Mouse (Mus musculus): ENCODE data around the gene Sacm1l. TPM values are rescaled to one million over a fixed set of nuclear protein-coding genes. Genes with fewer than 3 reads are reported as not detected.

Gene Sacm1l
- total and polyA plus RNA-seq, 2 experiments: 7.7 to 74.3 TPM

GRCm38 (mm10) chr9:123484830-123485229 is 44.7 kb upstream of the Sacm1l start:
- DNase-seq (ENCODE audit: extremely low read depth, low read depth, low spot score): no peak
- Histone ChIP-seq H3K4me1 (ENCODE audit: control insufficient read depth, insufficient read depth, low read length) (peaks cover 25% of the 10 kb centered on the region), H3K9ac (ENCODE audit: low read depth, low read length) (no peak overlapping the region), H3K27me3 (ENCODE audit: control insufficient read depth, insufficient read depth, low read length) (no peaks in the 10 kb centered on the region), H3K36me3 (ENCODE audit: control insufficient read depth, insufficient read depth, low read length) (peaks cover 2% of the 10 kb centered on the region; the same call in 1 of the 2 replicates), H3K79me2 (ENCODE audit: control insufficient read depth, insufficient read depth, low read length) (peaks cover 43% of the 10 kb centered on the region), H3K27ac (replicated peaks; ENCODE audit: insufficient read depth, low read depth, low read length) (no peak overlapping the region), H3K4me3 (ENCODE audit: insufficient read depth, low read depth, low read length) (no peak overlapping the region)
- 95% methylated on average over 3 of the region's 3 CpGs for WGBS
- TF ChIP-seq CTCF (IDR thresholded peaks at IDR 0.05; ENCODE audit: low read depth, low read length) (no peak), POLR2A (IDR thresholded peaks at IDR 0.05; ENCODE audit: extremely low read depth, insufficient read depth, low read length) (no peak)

GRCm38 (mm10) chr9:123485561-123485960 is 44.0 kb upstream of the Sacm1l start:
- WGBS: 85% methylated on average over 4 of the region's 4 CpGs
- Histone ChIP-seq H3K79me2 (ENCODE audit: control insufficient read depth, insufficient read depth, low read length) (peaks cover 41% of the 10 kb centered on the region), H3K36me3 (ENCODE audit: control insufficient read depth, insufficient read depth, low read length) (peaks cover 2% of the 10 kb centered on the region; the same call in 1 of the 2 replicates), H3K4me1 (ENCODE audit: control insufficient read depth, insufficient read depth, low read length) (peaks cover 18% of the 10 kb centered on the region), H3K4me3 (ENCODE audit: insufficient read depth, low read depth, low read length) (no peak overlapping the region), H3K27ac (replicated peaks; ENCODE audit: insufficient read depth, low read depth, low read length) (no peak overlapping the region), H3K27me3 (ENCODE audit: control insufficient read depth, insufficient read depth, low read length) (no peaks in the 10 kb centered on the region), H3K9ac (ENCODE audit: low read depth, low read length) (no peak overlapping the region)
- no peak for TF ChIP-seq CTCF (IDR thresholded peaks at IDR 0.05; ENCODE audit: low read depth, low read length)
- no peak for TF ChIP-seq POLR2A (IDR thresholded peaks at IDR 0.05; ENCODE audit: extremely low read depth, insufficient read depth, low read length)
- no peak for DNase-seq (ENCODE audit: extremely low read depth, low read depth, low spot score)

- Histone ChIP-seq H3K36me3 (ENCODE audit: control insufficient read depth, insufficient read depth, low read length) (peaks cover 1% of the 10 kb centered on the region; the same call in 1 of the 2 replicates), H3K79me2 (ENCODE audit: control insufficient read depth, insufficient read depth, low read length) (peaks cover 40% of the 10 kb centered on the region), H3K27me3 (ENCODE audit: control insufficient read depth, insufficient read depth, low read length) (no peaks in the 10 kb centered on the region), H3K4me3 (ENCODE audit: insufficient read depth, low read depth, low read length) (no peak overlapping the region), H3K27ac (replicated peaks; ENCODE audit: insufficient read depth, low read depth, low read length) (no peak overlapping the region), H3K9ac (ENCODE audit: low read depth, low read length) (no peak overlapping the region), H3K4me1 (ENCODE audit: control insufficient read depth, insufficient read depth, low read length) (peaks cover 15% of the 10 kb centered on the region)
- no peak for TF ChIP-seq POLR2A (IDR thresholded peaks at IDR 0.05; ENCODE audit: extremely low read depth, insufficient read depth, low read length)
- TF ChIP-seq CTCF (IDR thresholded peaks at IDR 0.05; ENCODE audit: low read depth, low read length): no peak
- 74% methylated on average over 3 of the region's 3 CpGs for WGBS
- DNase-seq (ENCODE audit: extremely low read depth, low read depth, low spot score): peak; percentile 62
Observed at GRCm38 (mm10) chr9:123486635-123487034, 42.9 kb upstream of the Sacm1l start.

- Histone ChIP-seq H3K4me3 (ENCODE audit: insufficient read depth, low read depth, low read length) (no peak overlapping the region), H3K27me3 (ENCODE audit: control insufficient read depth, insufficient read depth, low read length) (no peaks in the 10 kb centered on the region), H3K36me3 (ENCODE audit: control insufficient read depth, insufficient read depth, low read length) (no peaks in the 10 kb centered on the region; the same call in 1 of the 2 replicates), H3K27ac (replicated peaks; ENCODE audit: insufficient read depth, low read depth, low read length) (no peak overlapping the region), H3K4me1 (ENCODE audit: control insufficient read depth, insufficient read depth, low read length) (peaks cover 14% of the 10 kb centered on the region), H3K9ac (ENCODE audit: low read depth, low read length) (no peak overlapping the region), H3K79me2 (ENCODE audit: control insufficient read depth, insufficient read depth, low read length) (peaks cover 41% of the 10 kb centered on the region)
- 46% methylated on average over 2 of the region's 2 CpGs for WGBS
- TF ChIP-seq POLR2A (IDR thresholded peaks at IDR 0.05; ENCODE audit: extremely low read depth, insufficient read depth, low read length) (no peak), CTCF (IDR thresholded peaks at IDR 0.05; ENCODE audit: low read depth, low read length) (no peak)
- DNase-seq (ENCODE audit: extremely low read depth, low read depth, low spot score): no peak
Observed at GRCm38 (mm10) chr9:123489073-123489472, 40.5 kb upstream of the Sacm1l start.

- no peak for DNase-seq (ENCODE audit: extremely low read depth, low read depth, low spot score)
- H3K4me3 ChIP-seq (ENCODE audit: insufficient read depth, low read depth, low read length): no peak overlapping the region
- H3K4me1 ChIP-seq (ENCODE audit: control insufficient read depth, insufficient read depth, low read length): peaks cover 14% of the 10 kb centered on the region
- TF ChIP-seq CTCF (IDR thresholded peaks at IDR 0.05; ENCODE audit: low read depth, low read length) (no peak), POLR2A (IDR thresholded peaks at IDR 0.05; ENCODE audit: extremely low read depth, insufficient read depth, low read length) (no peak)
- no peaks in the 10 kb centered on the region for H3K27me3 ChIP-seq (ENCODE audit: control insufficient read depth, insufficient read depth, low read length)
- H3K27ac ChIP-seq (replicated peaks; ENCODE audit: insufficient read depth, low read depth, low read length): no peak overlapping the region
- H3K79me2 ChIP-seq (ENCODE audit: control insufficient read depth, insufficient read depth, low read length): peaks cover 33% of the 10 kb centered on the region; the same call in 1 of the 2 replicates
- WGBS: 69% methylated on average over 9 of the region's 9 CpGs
- H3K36me3 ChIP-seq (ENCODE audit: control insufficient read depth, insufficient read depth, low read length): no peaks in the 10 kb centered on the region; the same call in 1 of the 2 replicates
- H3K9ac ChIP-seq (ENCODE audit: low read depth, low read length): no peak overlapping the region
Observed at GRCm38 (mm10) chr9:123489727-123490343, 39.7 kb upstream of the Sacm1l start.

GRCm38 (mm10) chr9:123490930-123491329 is 38.6 kb upstream of the Sacm1l start:
- DNase-seq (ENCODE audit: extremely low read depth, low read depth, low spot score): no peak
- Histone ChIP-seq H3K9ac (ENCODE audit: low read depth, low read length) (no peak overlapping the region), H3K36me3 (ENCODE audit: control insufficient read depth, insufficient read depth, low read length) (no peaks in the 10 kb centered on the region), H3K79me2 (ENCODE audit: control insufficient read depth, insufficient read depth, low read length) (peaks cover 32% of the 10 kb centered on the region; the same call in 1 of the 2 replicates), H3K27ac (replicated peaks; ENCODE audit: insufficient read depth, low read depth, low read length) (no peak overlapping the region), H3K4me3 (ENCODE audit: insufficient read depth, low read depth, low read length) (no peak overlapping the region), H3K4me1 (ENCODE audit: control insufficient read depth, insufficient read depth, low read length) (peaks cover 17% of the 10 kb centered on the region), H3K27me3 (ENCODE audit: control insufficient read depth, insufficient read depth, low read length) (no peaks in the 10 kb centered on the region)
- TF ChIP-seq POLR2A (IDR thresholded peaks at IDR 0.05; ENCODE audit: extremely low read depth, insufficient read depth, low read length) (no peak), CTCF (IDR thresholded peaks at IDR 0.05; ENCODE audit: low read depth, low read length) (no peak)
- WGBS: 73% methylated on average over 5 of the region's 5 CpGs

All from liver, adult 2 months (tissue).